Mouse (Mus musculus) embryonic facial prominence, embryonic 14.5 days (tissue): Measurements from ENCODE around the gene Btbd9. TPM values are rescaled to one million over a fixed set of nuclear protein-coding genes. Genes with fewer than 3 reads are reported as not detected.

Experiments used
- ATAC-seq: fragments of 200-750 bp; cut with Nextera tagmentation; 2 replicates; pipeline ENCODE4 v1.8.0; 2017; ENCODE audit warnings: low read depth, moderate number of reproducible peaks, moderate TSS enrichment
- DNase-seq: peaks from one replicate; pipeline ENCODE4 v3.0.0-alpha.2; 2015; ENCODE audit warnings: low spot score
- H3K27ac ChIP-seq: fragments of 300-500 bp; sonication (generic); replicated peaks from 2 replicates; pipeline ENCODE4 v1.5.1; 2014; ENCODE audit warnings: low read depth, mild to moderate bottlenecking, low read length, moderate library complexity
- H3K27me3 ChIP-seq: fragments of 300-500 bp; sonication (generic); replicated peaks from 2 replicates; pipeline ENCODE4 v1.6.1; 2014; ENCODE audit warnings: low read length; ENCODE audit not compliant: control insufficient read depth, insufficient read depth
- H3K36me3 ChIP-seq: fragments of 300-500 bp; sonication (generic); 2 replicates; pipeline ENCODE4 v1.6.1; 2014; ENCODE audit warnings: low read length, mixed read lengths; ENCODE audit not compliant: control insufficient read depth, insufficient read depth
- H3K4me1 ChIP-seq: fragments of 300-500 bp; sonication (generic); 2 replicates; pipeline ENCODE4 v1.6.1; 2014; ENCODE audit warnings: antibody characterized with exemption, low read length; ENCODE audit not compliant: control insufficient read depth, insufficient read depth
- H3K4me2 ChIP-seq: fragments of 300-500 bp; sonication (generic); 2 replicates; pipeline ENCODE4 v1.6.1; 2014; ENCODE audit warnings: low read depth, mild to moderate bottlenecking, low read length, moderate library complexity, mixed read lengths
- H3K4me3 ChIP-seq: fragments of 300-500 bp; sonication (generic); 2 replicates; pipeline ENCODE4 v1.5.1; 2014; ENCODE audit warnings: low read depth, mild to moderate bottlenecking, low read length
- H3K9ac ChIP-seq: fragments of 300-500 bp; sonication (generic); 2 replicates; pipeline ENCODE4 v1.6.1; 2014; ENCODE audit warnings: low read depth, mild to moderate bottlenecking, low read length, moderate library complexity, mixed read lengths
- H3K9me3 ChIP-seq: fragments of 300-500 bp; sonication (generic); 2 replicates; pipeline ENCODE4 v1.6.1; 2016; ENCODE audit warnings: low read length; ENCODE audit not compliant: control insufficient read depth
- WGBS: fragments of 180-500 bp; shearing (Covaris S2); extraction: QIAGEN DNeasy Blood & Tissue Kit; methylation state at CpG from one replicate; pipeline ENCODE4 v1.1.7; 2014; 5-methylcytosine and 5-hydroxymethylcytosine counted together
- polyA plus RNA-seq: library from polyadenylated mRNA; unstranded; fragments of >200 nt; fragmentation: Nextera tagmentation; extraction: Ambion mirVana; gene quantifications from 2 replicates; pipeline ENCODE4 v1.2.1, GENCODE M21; 2014

The Btbd9 gene
- polyA plus RNA-seq, 1 experiment from 2014 or later = 38.0 TPM

DNA sequence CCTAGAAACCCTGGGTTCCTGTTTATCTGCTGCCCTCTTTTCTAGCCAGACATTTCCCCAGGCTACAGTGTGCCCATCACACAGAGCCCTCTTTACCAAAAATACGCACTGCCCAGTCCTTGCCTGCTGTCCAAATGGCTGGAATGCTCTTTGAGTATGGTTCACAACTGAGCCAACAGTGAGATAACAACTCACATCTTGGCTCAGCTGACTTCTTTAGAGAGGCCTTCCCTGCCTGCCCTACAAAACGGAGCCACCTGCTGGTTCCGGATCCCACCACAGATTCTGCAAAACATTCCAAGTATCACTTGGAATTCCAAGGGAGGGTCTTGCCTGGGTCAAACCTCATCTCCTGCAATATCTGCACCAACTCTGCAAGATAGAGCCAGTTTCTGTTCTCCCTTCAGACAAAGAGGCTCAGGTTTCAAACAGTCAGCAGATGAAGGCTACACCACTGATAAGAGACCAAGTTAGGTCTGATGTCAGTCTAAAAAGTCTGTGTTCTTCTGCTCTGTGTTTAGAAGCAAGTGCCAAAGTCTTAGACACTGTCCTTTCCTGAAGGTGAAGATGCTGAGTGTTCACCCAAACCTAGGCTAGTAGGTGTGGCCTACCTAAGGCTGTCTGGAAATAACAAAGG lies 130.4 kb downstream of the Btbd9 start:
- no peak overlapping the region for H3K27ac ChIP-seq
- H3K36me3 ChIP-seq = no peaks in the 10 kb centered on the region
- no peaks in the 10 kb centered on the region for H3K27me3 ChIP-seq
- no peaks in the 10 kb centered on the region for H3K4me1 ChIP-seq
- H3K4me2 ChIP-seq = no peak overlapping the region
- H3K9me3 ChIP-seq = no peaks in the 10 kb centered on the region
- WGBS = 88% methylated on average over 3 of the region's 3 CpGs
- no peak overlapping the region for H3K4me3 ChIP-seq
- ATAC-seq (no peak), DNase-seq (no peak)
- H3K9ac ChIP-seq = no peak overlapping the region

DNA sequence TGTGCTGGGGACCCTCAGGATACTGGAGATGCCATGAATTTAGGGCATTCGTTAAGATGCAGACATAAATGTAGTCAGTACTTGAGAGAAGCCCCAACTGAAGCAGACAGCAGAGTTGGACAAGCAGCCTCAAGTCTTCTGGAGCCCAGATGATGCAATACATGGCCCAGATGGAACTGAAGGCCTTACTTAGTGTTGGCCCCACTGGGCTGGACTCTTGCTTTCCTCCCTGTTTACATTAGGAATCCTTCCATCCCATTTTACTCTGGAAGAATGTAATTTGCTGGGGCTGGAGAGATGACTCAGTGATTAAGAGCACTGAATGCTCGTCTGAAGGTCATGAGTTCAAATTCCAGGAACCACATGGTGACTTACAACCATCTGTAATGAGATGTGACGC lies 136.6 kb downstream of the Btbd9 start:
- 82% methylated on average over 3 of the region's 3 CpGs for WGBS
- no peaks in the 10 kb centered on the region for H3K27me3 ChIP-seq
- H3K27ac ChIP-seq = no peak overlapping the region
- ATAC-seq (no peak), DNase-seq (no peak)
- H3K36me3 ChIP-seq = no peaks in the 10 kb centered on the region
- no peak overlapping the region for H3K4me3 ChIP-seq
- H3K4me1 ChIP-seq = no peaks in the 10 kb centered on the region
- H3K9ac ChIP-seq = no peak overlapping the region
- H3K9me3 ChIP-seq = no peaks in the 10 kb centered on the region
- H3K4me2 ChIP-seq = no peak overlapping the region

DNA sequence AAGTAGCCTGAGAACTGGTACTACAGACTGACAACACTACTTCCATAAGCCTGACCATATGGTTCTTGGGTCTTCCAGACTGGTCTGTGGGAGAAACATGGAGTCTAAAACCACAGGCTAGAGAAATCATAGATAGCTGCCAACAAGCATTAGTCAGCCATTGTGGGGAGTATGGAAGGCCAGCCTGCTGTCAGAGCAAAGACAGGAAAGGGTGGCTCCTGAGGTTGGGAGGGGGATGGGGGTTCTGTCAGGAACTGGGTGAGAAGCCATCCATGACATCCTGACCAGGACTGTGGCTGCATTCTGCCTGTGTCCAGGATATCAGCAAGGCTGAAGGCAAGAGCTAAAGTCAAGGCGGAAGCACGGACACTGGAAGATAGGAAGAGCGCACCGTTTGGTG lies 137.5 kb downstream of the Btbd9 start:
- H3K27ac ChIP-seq = no peak overlapping the region
- WGBS = 88% methylated on average over 4 of the region's 4 CpGs
- no peaks in the 10 kb centered on the region for H3K27me3 ChIP-seq
- DNase-seq = no peak
- no peak overlapping the region for H3K4me3 ChIP-seq
- ATAC-seq = no peak
- H3K9ac ChIP-seq = no peak overlapping the region
- H3K4me1 ChIP-seq = no peaks in the 10 kb centered on the region
- H3K36me3 ChIP-seq = no peaks in the 10 kb centered on the region
- H3K9me3 ChIP-seq = no peaks in the 10 kb centered on the region
- H3K4me2 ChIP-seq = no peak overlapping the region

DNA sequence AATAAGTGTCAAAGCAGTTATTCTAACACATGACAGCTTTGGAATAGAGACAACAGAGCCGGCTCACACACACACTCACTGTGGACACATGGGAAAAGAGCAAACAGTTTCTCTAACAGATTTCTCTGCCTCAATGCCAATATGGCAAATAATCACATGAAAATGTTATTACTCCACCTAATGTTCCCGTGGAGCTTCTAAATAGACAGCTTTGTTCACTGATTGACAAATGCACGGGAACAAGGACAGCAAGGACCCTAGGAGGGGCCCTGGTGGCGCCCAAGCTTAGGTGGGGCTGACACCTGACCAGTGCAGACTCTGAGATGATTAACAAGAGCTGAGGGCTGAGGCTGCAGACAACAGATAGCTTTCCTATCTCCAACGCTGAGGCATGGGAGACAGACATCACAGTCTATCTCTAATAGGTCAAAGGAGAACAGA lies 140.2 kb downstream of the Btbd9 start:
- H3K4me3 ChIP-seq = no peak overlapping the region
- no peaks in the 10 kb centered on the region for H3K4me1 ChIP-seq
- no peaks in the 10 kb centered on the region for H3K9me3 ChIP-seq
- H3K27ac ChIP-seq = no peak overlapping the region; the same call in 1 of the 2 replicates
- H3K27me3 ChIP-seq = no peaks in the 10 kb centered on the region
- no peaks in the 10 kb centered on the region for H3K36me3 ChIP-seq
- DNase-seq (no peak), ATAC-seq (no peak)
- no peak overlapping the region for H3K9ac ChIP-seq
- H3K4me2 ChIP-seq = no peak overlapping the region
- WGBS = 72% methylated on average over 5 of the region's 5 CpGs

DNA sequence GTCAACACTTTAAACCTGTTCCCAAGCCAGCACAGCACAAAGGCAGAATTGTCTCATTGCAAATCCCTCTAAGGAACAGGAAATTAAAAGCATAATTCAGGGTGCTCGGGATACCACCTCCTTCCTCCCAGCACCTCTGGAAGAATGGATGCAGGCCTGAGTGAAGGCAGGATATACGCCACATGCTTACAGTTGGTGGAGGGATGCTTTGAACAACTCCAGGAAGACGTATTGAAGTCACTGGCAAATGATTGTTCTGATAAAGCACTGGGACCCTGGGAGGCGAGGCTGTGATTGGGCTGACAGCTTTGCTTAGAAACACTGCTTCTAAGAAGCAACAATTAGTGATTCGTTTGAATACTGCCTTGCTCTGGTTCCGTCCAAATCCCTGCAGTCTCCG lies 140.8 kb downstream of the Btbd9 start:
- no peaks in the 10 kb centered on the region for H3K9me3 ChIP-seq
- H3K9ac ChIP-seq = no peak overlapping the region
- no peaks in the 10 kb centered on the region for H3K36me3 ChIP-seq
- H3K4me1 ChIP-seq = no peaks in the 10 kb centered on the region
- 60% methylated on average over 7 of the region's 7 CpGs for WGBS
- H3K27ac ChIP-seq = no peak overlapping the region
- no peak for DNase-seq
- H3K4me3 ChIP-seq = no peak overlapping the region
- ATAC-seq = no peak
- H3K4me2 ChIP-seq = no peak overlapping the region
- no peaks in the 10 kb centered on the region for H3K27me3 ChIP-seq

DNA sequence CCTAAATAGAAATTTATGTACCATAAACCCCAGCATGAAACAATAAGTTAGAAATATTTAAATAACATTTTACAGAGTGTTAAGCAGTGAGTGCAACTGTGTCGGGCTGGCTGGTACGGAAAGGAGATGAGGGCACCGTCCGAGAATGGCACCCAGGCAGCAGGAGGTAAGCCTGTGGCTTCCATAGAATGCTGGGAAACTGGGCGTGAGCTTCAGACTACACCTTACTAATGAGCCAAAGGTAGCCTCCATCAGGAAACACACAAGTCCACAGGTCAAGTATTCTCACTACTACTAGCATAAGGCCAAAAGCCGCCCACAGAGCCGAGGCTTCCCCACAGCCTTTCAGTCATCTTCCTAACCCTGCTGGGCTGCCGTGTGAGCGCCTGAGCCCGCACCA lies 144.2 kb downstream of the Btbd9 start:
- Histone ChIP-seq H3K27ac (no peak overlapping the region), H3K4me2 (no peak overlapping the region), H3K36me3 (no peaks in the 10 kb centered on the region), H3K4me3 (no peak overlapping the region), H3K9ac (no peak overlapping the region), H3K4me1 (no peaks in the 10 kb centered on the region), H3K27me3 (no peaks in the 10 kb centered on the region), H3K9me3 (no peaks in the 10 kb centered on the region)
- 95% methylated on average over 10 of the region's 10 CpGs for WGBS
- DNase-seq (no peak), ATAC-seq (no peak)

DNA sequence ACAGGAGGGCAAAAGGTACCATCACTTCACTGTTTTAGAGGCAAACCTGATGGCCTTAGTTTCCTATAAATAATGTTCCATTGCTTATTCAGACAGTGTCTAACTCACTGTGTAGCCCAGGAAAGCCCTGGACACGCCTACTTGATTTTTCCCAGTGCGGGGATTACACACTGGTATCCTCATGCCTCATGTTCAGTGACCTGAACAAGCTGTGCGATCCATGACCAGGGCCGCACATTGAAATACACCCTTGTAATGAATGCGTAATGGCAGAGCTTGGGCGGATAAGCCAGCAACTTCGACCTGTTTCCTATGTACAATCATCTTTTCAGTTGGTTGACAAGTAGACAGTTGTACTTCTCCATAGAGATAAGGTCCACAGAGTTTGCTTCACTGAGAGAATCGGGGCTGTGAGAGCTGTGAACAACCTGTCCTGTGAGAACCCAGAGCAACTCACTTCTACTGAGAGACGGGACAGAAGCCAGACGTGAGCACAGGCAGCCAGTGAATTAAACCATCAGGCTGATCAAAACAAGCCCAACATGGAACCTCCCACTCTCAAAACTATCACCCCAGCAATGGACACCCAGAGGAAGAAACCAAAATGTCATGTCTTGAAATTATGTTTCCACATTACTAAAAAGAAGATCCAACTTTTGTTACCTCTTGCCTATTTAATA lies 145.2 kb downstream of the Btbd9 start:
- Histone ChIP-seq H3K36me3 (no peaks in the 10 kb centered on the region), H3K4me2 (no peak overlapping the region), H3K4me3 (no peak overlapping the region), H3K27me3 (no peaks in the 10 kb centered on the region), H3K9ac (no peak overlapping the region), H3K9me3 (no peaks in the 10 kb centered on the region), H3K4me1 (no peaks in the 10 kb centered on the region), H3K27ac (no peak overlapping the region)
- 81% methylated on average over 10 of the region's 10 CpGs for WGBS
- DNase-seq = no peak
- ATAC-seq = no peak

DNA sequence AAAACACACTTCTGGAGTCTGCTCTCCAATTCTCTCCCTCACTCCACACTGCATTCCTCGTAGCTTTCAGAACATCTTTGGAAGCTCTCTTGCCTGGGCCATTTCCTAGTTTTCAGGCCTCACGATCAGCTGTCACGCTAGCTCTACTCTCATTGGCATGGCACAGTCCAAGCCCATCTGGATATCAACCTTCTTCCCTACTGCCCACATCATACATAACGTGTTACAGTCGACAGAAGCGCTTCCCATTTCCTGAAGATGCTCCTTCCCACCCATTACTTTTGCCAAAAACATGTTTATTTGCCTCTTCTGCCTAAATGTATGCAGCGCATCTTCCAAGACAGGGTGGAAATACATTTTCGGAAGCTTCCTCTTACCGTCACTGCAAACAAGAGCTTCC lies 147.6 kb downstream of the Btbd9 start:
- WGBS = 88% methylated on average over 9 of the region's 9 CpGs
- no peak overlapping the region for H3K4me2 ChIP-seq
- H3K36me3 ChIP-seq = no peaks in the 10 kb centered on the region
- DNase-seq (no peak), ATAC-seq (no peak)
- H3K27ac ChIP-seq = no peak overlapping the region
- no peak overlapping the region for H3K4me3 ChIP-seq
- no peak overlapping the region for H3K9ac ChIP-seq
- H3K9me3 ChIP-seq = no peaks in the 10 kb centered on the region
- H3K4me1 ChIP-seq = no peaks in the 10 kb centered on the region
- H3K27me3 ChIP-seq = no peaks in the 10 kb centered on the region

DNA sequence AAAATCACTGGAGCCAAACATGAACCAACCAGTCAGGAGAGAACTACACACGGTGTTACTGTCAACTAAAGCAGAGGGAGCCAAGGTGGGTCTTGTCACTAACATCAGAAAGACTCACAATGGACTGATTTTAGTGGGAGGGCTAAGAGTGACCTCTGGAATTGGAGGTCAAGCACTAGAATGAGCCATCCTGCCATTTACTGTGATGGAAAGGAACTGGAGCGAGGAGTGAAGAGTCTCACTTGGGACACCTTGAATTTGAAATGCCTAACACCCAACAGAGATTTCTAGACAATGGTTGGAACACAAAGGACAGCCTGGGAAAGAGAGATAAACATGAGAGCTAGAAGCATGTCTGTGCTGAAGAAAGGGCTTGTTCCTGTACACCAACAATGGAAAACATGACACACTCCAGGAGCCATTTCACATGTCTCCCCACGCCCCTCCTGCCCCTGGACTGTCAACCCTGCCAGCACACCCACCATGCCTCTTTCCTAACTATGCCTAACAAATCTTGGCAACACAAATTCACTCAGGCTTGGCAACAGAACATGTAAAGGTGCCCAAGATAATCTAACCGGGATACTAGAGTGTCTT lies 152.9 kb downstream of the Btbd9 start:
- no peak overlapping the region for H3K9ac ChIP-seq
- WGBS = 61% methylated on average over 4 of the region's 4 CpGs
- H3K9me3 ChIP-seq = no peaks in the 10 kb centered on the region
- no peaks in the 10 kb centered on the region for H3K27me3 ChIP-seq
- no peaks in the 10 kb centered on the region for H3K36me3 ChIP-seq
- no peak overlapping the region for H3K4me2 ChIP-seq
- DNase-seq = no peak
- ATAC-seq = no peak
- no peaks in the 10 kb centered on the region for H3K4me1 ChIP-seq
- no peak overlapping the region for H3K4me3 ChIP-seq
- H3K27ac ChIP-seq = no peak overlapping the region
